Mouse (Mus musculus) limb, embryonic 10.5 days (tissue): ENCODE data around the gene Tspan3. TPM values are rescaled to one million over a fixed set of nuclear protein-coding genes. Genes with fewer than 3 reads are reported as not detected.

ENCODE experiments used
- DNase-seq: peaks from one replicate; pipeline ENCODE4 v3.0.0-alpha.2; 2017; ENCODE audit warnings: low spot score
- H3K27ac ChIP-seq: fragments of 300-500 bp; sonication (generic); 2 replicates; pipeline ENCODE4 v1.5.1; 2016; ENCODE audit warnings: mild to moderate bottlenecking
- H3K27me3 ChIP-seq: fragments of 300-500 bp; sonication (generic); 2 replicates; pipeline ENCODE4 v1.6.1; 2016; ENCODE audit warnings: low read depth, mild to moderate bottlenecking; ENCODE audit not compliant: poor library complexity, severe bottlenecking
- H3K36me3 ChIP-seq: fragments of 300-500 bp; sonication (generic); 2 replicates; pipeline ENCODE4 v1.6.1; 2016; ENCODE audit warnings: mild to moderate bottlenecking, moderate library complexity
- H3K4me1 ChIP-seq: fragments of 300-500 bp; sonication (generic); 2 replicates; pipeline ENCODE4 v1.6.1; 2016
- H3K4me3 ChIP-seq: fragments of 300-500 bp; sonication (generic); 2 replicates; pipeline ENCODE4 v1.5.1; 2016; ENCODE audit warnings: mild to moderate bottlenecking, moderate library complexity
- H3K9me3 ChIP-seq: fragments of 300-500 bp; sonication (generic); replicated peaks from 2 replicates; pipeline ENCODE4 v1.6.1; 2016; ENCODE audit warnings: mild to moderate bottlenecking
- WGBS: fragments of 180-500 bp; shearing (Covaris S2); methylation state at CpG from one replicate; pipeline ENCODE4 v1.1.7; 2016; 5-methylcytosine and 5-hydroxymethylcytosine counted together
- polyA plus RNA-seq: library from polyadenylated mRNA; unstranded; fragments of >200 nt; fragmentation: Nextera tagmentation; extraction: Ambion mirVana; gene quantifications from 2 replicates; pipeline ENCODE4 v1.2.1, GENCODE M21; 2016

The Tspan3 gene
- polyA plus RNA-seq, 1 experiment from 2014 or later: 450 TPM

GRCm38 (mm10) chr9:56123613-56124012 is 41.7 kb downstream of the Tspan3 start:
- no peak for DNase-seq
- Histone ChIP-seq H3K4me3 (no peak overlapping the region), H3K9me3 (no peaks in the 10 kb centered on the region), H3K27me3 (0 out of 2 replicates have a peak, but pooled peaks cover 10% of the 10 kb centered on the region), H3K36me3 (peaks cover 22% of the 10 kb centered on the region), H3K4me1 (peaks cover 39% of the 10 kb centered on the region), H3K27ac (no peak overlapping the region)
- 81% methylated on average over 7 of the region's 7 CpGs for WGBS

- H3K27me3 ChIP-seq: 0 out of 2 replicates have a peak, but pooled peaks cover 10% of the 10 kb centered on the region
- peaks cover 42% of the 10 kb centered on the region for H3K4me1 ChIP-seq
- no peak overlapping the region for H3K27ac ChIP-seq
- no peaks in the 10 kb centered on the region for H3K9me3 ChIP-seq
- H3K4me3 ChIP-seq: no peak overlapping the region
- H3K36me3 ChIP-seq: peaks cover 16% of the 10 kb centered on the region
- no peak for DNase-seq
- 83% methylated on average over 8 of the region's 8 CpGs for WGBS
Measured at GRCm38 (mm10) chr9:56122973-56123372, 42.3 kb downstream of the Tspan3 start.

- no peaks in the 10 kb centered on the region for H3K9me3 ChIP-seq
- WGBS: 27% methylated on average over 7 of the region's 7 CpGs
- H3K27me3 ChIP-seq: 0 out of 2 replicates have a peak, but pooled peaks cover 10% of the 10 kb centered on the region
- no peak for DNase-seq
- no peaks in the 10 kb centered on the region for H3K36me3 ChIP-seq
- peak overlapping the region; percentile 42; the same call in 1 of the 2 replicates for H3K27ac ChIP-seq
- 0 out of 2 replicates have a peak overlapping the region, but pooled peaks have one; percentile 9 for H3K4me3 ChIP-seq
- H3K4me1 ChIP-seq: peaks cover 42% of the 10 kb centered on the region
Measured at GRCm38 (mm10) chr9:56121097-56121496, 44.2 kb downstream of the Tspan3 start.

- Histone ChIP-seq H3K27ac (no peak overlapping the region), H3K36me3 (no peaks in the 10 kb centered on the region), H3K4me1 (peaks cover 30% of the 10 kb centered on the region), H3K9me3 (no peaks in the 10 kb centered on the region), H3K27me3 (0 out of 2 replicates have a peak, but pooled peaks cover 10% of the 10 kb centered on the region), H3K4me3 (no peak overlapping the region)
- 59% methylated on average over 2 of the region's 2 CpGs for WGBS
- DNase-seq: no peak
Measured at GRCm38 (mm10) chr9:56119651-56120050, 45.6 kb downstream of the Tspan3 start.

GRCm38 (mm10) chr9:56118582-56118981 is 46.7 kb downstream of the Tspan3 start:
- H3K27ac ChIP-seq: peak overlapping the region; percentile 77
- H3K27me3 ChIP-seq: 0 out of 2 replicates have a peak, but pooled peaks cover 10% of the 10 kb centered on the region
- H3K4me1 ChIP-seq: peaks cover 34% of the 10 kb centered on the region
- 5% methylated on average over 14 of the region's 14 CpGs for WGBS
- DNase-seq: peak; percentile 83
- no peaks in the 10 kb centered on the region for H3K36me3 ChIP-seq
- peak overlapping the region; percentile 55 for H3K4me3 ChIP-seq
- H3K9me3 ChIP-seq: no peaks in the 10 kb centered on the region

- no peak for DNase-seq
- Histone ChIP-seq H3K9me3 (no peaks in the 10 kb centered on the region), H3K27ac (no peak overlapping the region), H3K36me3 (no peaks in the 10 kb centered on the region), H3K4me3 (no peak overlapping the region), H3K4me1 (peaks cover 38% of the 10 kb centered on the region), H3K27me3 (0 out of 2 replicates have a peak, but pooled peaks cover 10% of the 10 kb centered on the region)
- 79% methylated on average over 5 of the region's 5 CpGs for WGBS
Measured at GRCm38 (mm10) chr9:56118091-56118490, 47.2 kb downstream of the Tspan3 start.

- Histone ChIP-seq H3K4me3 (no peak overlapping the region), H3K27me3 (peaks cover 7% of the 10 kb centered on the region; the same call in 1 of the 2 replicates), H3K36me3 (no peaks in the 10 kb centered on the region), H3K9me3 (no peaks in the 10 kb centered on the region), H3K27ac (0 out of 2 replicates have a peak overlapping the region, but pooled peaks have one; percentile 42), H3K4me1 (peaks cover 56% of the 10 kb centered on the region)
- DNase-seq: no peak
- whole genome bisulfite sequencing: 80% methylated on average over 5 of the region's 5 CpGs
Measured at GRCm38 (mm10) chr9:56108174-56108573, 57.1 kb downstream of the Tspan3 start.

GRCm38 (mm10) chr9:56107527-56107926 is 57.8 kb downstream of the Tspan3 start:
- Histone ChIP-seq H3K27me3 (peaks cover 7% of the 10 kb centered on the region; the same call in 1 of the 2 replicates), H3K36me3 (no peaks in the 10 kb centered on the region), H3K4me1 (peaks cover 50% of the 10 kb centered on the region), H3K4me3 (no peak overlapping the region), H3K9me3 (no peaks in the 10 kb centered on the region), H3K27ac (0 out of 2 replicates have a peak overlapping the region, but pooled peaks have one; percentile 19)
- DNase-seq: no peak
- WGBS: 71% methylated on average over 6 of the region's 6 CpGs

- no peak for DNase-seq
- 49% methylated on average over 6 of the region's 6 CpGs for WGBS
- Histone ChIP-seq H3K36me3 (no peaks in the 10 kb centered on the region), H3K9me3 (no peaks in the 10 kb centered on the region), H3K4me3 (no peak overlapping the region), H3K27me3 (peaks cover 7% of the 10 kb centered on the region; the same call in 1 of the 2 replicates), H3K4me1 (peaks cover 41% of the 10 kb centered on the region), H3K27ac (peak overlapping the region; percentile 30; the same call in 1 of the 2 replicates)
Measured at GRCm38 (mm10) chr9:56106274-56107072, 58.8 kb downstream of the Tspan3 start.

- WGBS: 39% methylated on average over 7 of the region's 7 CpGs
- H3K4me3 ChIP-seq: no peak overlapping the region
Measured at GRCm38 (mm10) chr9:56104921-56105320, 60.4 kb downstream of the Tspan3 start.

GRCm38 (mm10) chr9:56101022-56101421 is 64.3 kb downstream of the Tspan3 start:
- Histone ChIP-seq H3K27ac (no peak overlapping the region), H3K27me3 (peaks cover 7% of the 10 kb centered on the region; the same call in 1 of the 2 replicates), H3K36me3 (no peaks in the 10 kb centered on the region), H3K9me3 (no peaks in the 10 kb centered on the region), H3K4me1 (peaks cover 16% of the 10 kb centered on the region), H3K4me3 (no peak overlapping the region)
- DNase-seq: no peak
- WGBS: 66% methylated on average over 4 of the region's 4 CpGs

More at GRCm38 (mm10) chr9:56104921-56105320, 60.4 kb downstream of the Tspan3 start:
- Histone ChIP-seq H3K27me3 (peaks cover 7% of the 10 kb centered on the region; the same call in 1 of the 2 replicates), H3K36me3 (no peaks in the 10 kb centered on the region), H3K9me3 (no peaks in the 10 kb centered on the region), H3K27ac (0 out of 2 replicates have a peak overlapping the region, but pooled peaks have one; percentile 19), H3K4me1 (peaks cover 41% of the 10 kb centered on the region)
- no peak for DNase-seq

GRCm38 (mm10) chr9:56100041-56100522 is 65.2 kb downstream of the Tspan3 start:
- 94% methylated on average over 7 of the region's 7 CpGs for WGBS
- DNase-seq: no peak
- Histone ChIP-seq H3K4me3 (no peak overlapping the region), H3K4me1 (peaks cover 7% of the 10 kb centered on the region; the same call in 1 of the 2 replicates), H3K36me3 (no peaks in the 10 kb centered on the region), H3K27me3 (peaks cover 7% of the 10 kb centered on the region; the same call in 1 of the 2 replicates), H3K9me3 (no peaks in the 10 kb centered on the region), H3K27ac (no peak overlapping the region)
